Comparison of ENCODE assay signal across 20 mouse cellular contexts in the genomic region with DNA sequence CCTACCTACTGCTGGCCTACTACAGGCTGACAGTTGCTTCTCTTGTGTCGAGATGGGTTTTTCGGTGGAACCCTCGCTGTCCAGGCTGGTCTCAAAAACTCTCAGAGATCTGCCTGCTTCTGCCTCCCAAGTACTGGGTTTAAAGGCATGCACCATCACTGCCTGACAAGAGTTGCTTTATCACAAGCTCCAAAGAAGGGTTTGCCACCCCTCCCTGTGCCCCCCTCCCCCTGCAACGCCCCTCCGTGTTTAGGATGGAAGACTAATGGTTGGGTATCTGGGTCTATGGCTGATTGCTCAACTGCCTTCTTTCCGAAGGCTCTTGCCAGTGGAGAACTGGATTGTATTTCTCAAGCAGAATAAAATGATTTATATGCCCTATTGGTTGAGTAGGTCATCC. TPM values are rescaled to one million over a fixed set of nuclear protein-coding genes. Genes with fewer than 3 reads are reported as not detected.
"Had no signal": no experiment of that assay in that cellular context is flagged by ENCODE, and none has a peak within 500 bp of the region (broad histone marks: within the 10 kb centered on the region; RNA-seq: fewer than 3 reads in every experiment).

No protein-coding gene starts in this region.

- H3K9ac ChIP-seq: kidney, embryonic 15.5 days; limb, embryonic 15.5 days; lung, embryonic 15.5 days; midbrain, embryonic 15.5 days; neural tube, embryonic 12.5 days had no signal

- H3K4me2 ChIP-seq: kidney, embryonic 15.5 days; limb, embryonic 15.5 days; lung, embryonic 15.5 days; midbrain, embryonic 11.5 days; midbrain, embryonic 15.5 days; neural tube, embryonic 12.5 days had no signal

- H3K36me3 ChIP-seq: kidney, embryonic 15.5 days; limb, embryonic 15.5 days; lung, embryonic 15.5 days; midbrain, embryonic 15.5 days had no signal

- H3K9me3 ChIP-seq: kidney, embryonic 15.5 days; limb, embryonic 15.5 days; lung, embryonic 15.5 days; megakaryocyte, embryonic 14.5 days; midbrain, embryonic 15.5 days; neural tube, embryonic 12.5 days had no signal

- H3K27ac ChIP-seq: kidney, embryonic 15.5 days; limb, embryonic 15.5 days; lung, embryonic 15.5 days; macrophage; midbrain, embryonic 15.5 days; neural tube, embryonic 12.5 days; stomach, postnatal 0 days had no signal

- DNase-seq: kidney, adult 2 months; kidney, postnatal 14 days; layer of hippocampus, postnatal 36 days; lung, postnatal 14 days; retina, postnatal 1 day; right cerebral cortex, postnatal 14 days had no signal

- H3K27me3 ChIP-seq: kidney, embryonic 15.5 days; limb, embryonic 15.5 days; lung, embryonic 15.5 days; megakaryocyte, embryonic 14.5 days; midbrain, embryonic 15.5 days; neural tube, embryonic 12.5 days had no signal

- H3K4me3 ChIP-seq: kidney, embryonic 15.5 days; limb, embryonic 15.5 days; lung, embryonic 15.5 days; megakaryocyte, embryonic 14.5 days; midbrain, embryonic 15.5 days; neural tube, embryonic 12.5 days had no signal

- ATAC-seq: intestine, embryonic 16.5 days; midbrain, embryonic 15.5 days had no signal

- H3K4me1 ChIP-seq: lung, embryonic 15.5 days had no signal

RNA-seq across cellular contexts. Expression of gene A830031A19Rik, which starts 57.5 kb away (rescaled TPM):
- total RNA-seq: monocyte, adult 5-6 weeks had no signal
- polyA plus RNA-seq: intestine, embryonic 16.5 days; kidney, adult 2 months; kidney, embryonic 15.5 days; large intestine, adult 2 months; limb, embryonic 11.5 days; lung, embryonic 15.5 days; macrophage; midbrain, embryonic 11.5 days; neural tube, embryonic 12.5 days; stomach, postnatal 0 days; urinary bladder, adult 2 months had no signal
